Comparison of ENCODE assay signal across 25 mouse cellular contexts in genomic region chr4:116710154-116710553, GRCm38 (mm10).
"Had no signal": no experiment of that assay in that cellular context is flagged by ENCODE, and none has a peak within 500 bp of the region (broad histone marks: within the 10 kb centered on the region; RNA-seq: fewer than 3 reads in every experiment).

No protein-coding gene starts in this region.

- ATAC-seq: hindbrain, embryonic 16.5 days; inflammation-experienced regulatory T-cells, adult 6 months; intestine, embryonic 15.5 days had no signal

- H3K9ac ChIP-seq: heart, embryonic 12.5 days; hindbrain, embryonic 12.5 days; hindbrain, embryonic 14.5 days; intestine, embryonic 15.5 days had no signal

- H3K4me2 ChIP-seq: hindbrain, embryonic 14.5 days had no signal

- H3K9me3 ChIP-seq: heart, embryonic 10.5 days; heart, embryonic 12.5 days; hindbrain, embryonic 10.5 days; hindbrain, embryonic 12.5 days; intestine, embryonic 15.5 days; kidney, embryonic 15.5 days had no signal

- DNase-seq: gastrocnemius, adult 2 months; gastrocnemius, postnatal 10 days; gastrocnemius, postnatal 25 days; heart, adult 18-20 months; heart, postnatal 10 days; heart, postnatal 4 days; kidney, adult 11 months; kidney, adult 2 months; kidney, adult 9 months; kidney, postnatal 14 days; kidney, postnatal 36 days; layer of hippocampus, adult 9-11 months; layer of hippocampus, postnatal 36 days; liver had no signal

- H3K27me3 ChIP-seq: heart, embryonic 12.5 days; hindbrain, embryonic 12.5 days; intestine, embryonic 15.5 days; kidney, embryonic 15.5 days had no signal

- H3K27ac ChIP-seq: gastrocnemius, adult 2 months; heart, embryonic 10.5 days; hindbrain, embryonic 10.5 days; hindbrain, embryonic 12.5 days; hindbrain, embryonic 14.5 days; intestine, embryonic 15.5 days; kidney, embryonic 15.5 days; kidney, postnatal 0 days; liver, embryonic 14.5 days had no signal

- H3K36me3 ChIP-seq: hindbrain, embryonic 12.5 days; intestine, embryonic 15.5 days had no signal

- H3K4me3 ChIP-seq: gastrocnemius, adult 2 months; heart, embryonic 10.5 days; hindbrain, embryonic 12.5 days; intestine, embryonic 15.5 days had no signal
